Mouse (Mus musculus): Measurements from ENCODE around the gene Dscam. TPM values are rescaled to one million over a fixed set of nuclear protein-coding genes. Genes with fewer than 3 reads are reported as not detected.

The Dscam gene
- total and polyA plus RNA-seq, 2 experiments from 2014 or later = not detected

DNA sequence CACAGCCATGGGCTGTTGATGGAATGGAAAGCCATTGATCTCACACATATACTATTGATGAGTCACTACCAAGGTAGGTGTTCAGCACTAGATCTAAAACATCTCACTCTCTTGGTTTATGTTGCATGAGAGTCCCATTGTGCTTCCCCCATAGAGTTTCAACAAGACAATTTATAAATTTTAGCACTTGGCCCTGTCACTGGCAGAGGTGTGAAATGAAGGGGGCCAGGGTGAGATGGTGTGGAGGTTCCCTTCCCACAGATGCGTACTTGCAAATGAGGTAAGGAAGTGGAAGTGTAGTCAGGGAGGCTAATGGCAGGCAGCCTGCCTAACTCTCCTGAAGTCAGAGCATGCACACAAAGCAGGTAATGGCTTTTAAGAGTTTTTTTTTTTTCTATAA lies 262.7 kb downstream of the Dscam start:
- H3K27ac ChIP-seq (ENCODE audit: low read depth) = no peak overlapping the region
- no peak overlapping the region for H3K9ac ChIP-seq (replicated peaks; ENCODE audit: low read depth, low read length)
- no peak overlapping the region for H3K4me2 ChIP-seq (ENCODE audit: low read depth, low read length)
- DNase-seq (ENCODE audit: low spot score) (no peak), ATAC-seq (ENCODE audit: insufficient read depth, low read depth) (no peak)
- no peak for TF ChIP-seq CTCF (IDR thresholded peaks at IDR 0.05; ENCODE audit: low read depth)
- no peak for TF ChIP-seq EP300 (IDR thresholded peaks at IDR 0.05; ENCODE audit: low read depth)
- H3K9me3 ChIP-seq (replicated peaks; ENCODE audit: control insufficient read depth, low read length) = no peaks in the 10 kb centered on the region
- H3K27me3 ChIP-seq (ENCODE audit: control insufficient read depth, insufficient read depth, low read length) = no peaks in the 10 kb centered on the region
- no peak overlapping the region for H3K4me3 ChIP-seq (ENCODE audit: low read depth, low read length)
- WGBS = 78% methylated on average over 1 of the region's 1 CpGs
- no peaks in the 10 kb centered on the region for H3K4me1 ChIP-seq (ENCODE audit: control insufficient read depth, insufficient read depth)
- H3K36me3 ChIP-seq (replicated peaks; ENCODE audit: control insufficient read depth, insufficient read depth, low read length) = no peaks in the 10 kb centered on the region

DNA sequence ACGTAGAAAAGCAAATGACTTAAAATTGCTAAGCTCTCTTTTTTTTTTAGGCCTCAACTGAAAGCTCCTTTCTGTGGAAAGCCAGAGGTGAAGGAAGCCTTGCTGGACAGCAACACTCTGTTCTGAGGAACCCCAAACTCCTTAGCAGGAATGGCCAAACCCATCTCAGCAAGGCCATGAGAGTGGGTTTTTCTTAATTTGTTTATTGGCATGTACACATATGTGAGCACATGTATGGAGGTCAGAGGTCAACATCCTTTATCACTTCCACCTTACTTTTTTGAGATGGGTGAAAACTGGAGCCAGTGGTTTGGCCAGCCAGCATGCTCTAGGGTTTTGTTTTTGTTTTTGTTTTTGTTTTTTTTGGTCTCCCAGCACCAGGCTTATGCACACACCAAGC lies 263.5 kb downstream of the Dscam start:
- H3K36me3 ChIP-seq (replicated peaks; ENCODE audit: control insufficient read depth, insufficient read depth, low read length) = no peaks in the 10 kb centered on the region
- 65% methylated on average over 1 of the region's 1 CpGs for WGBS
- H3K9ac ChIP-seq (replicated peaks; ENCODE audit: low read depth, low read length) = no peak overlapping the region
- no peak overlapping the region for H3K27ac ChIP-seq (ENCODE audit: low read depth)
- no peak for TF ChIP-seq CTCF (IDR thresholded peaks at IDR 0.05; ENCODE audit: low read depth)
- TF ChIP-seq EP300 (IDR thresholded peaks at IDR 0.05; ENCODE audit: low read depth) = no peak
- no peak overlapping the region for H3K4me2 ChIP-seq (ENCODE audit: low read depth, low read length)
- no peaks in the 10 kb centered on the region for H3K27me3 ChIP-seq (ENCODE audit: control insufficient read depth, insufficient read depth, low read length)
- ATAC-seq (ENCODE audit: insufficient read depth, low read depth) (no peak), DNase-seq (ENCODE audit: low spot score) (no peak)
- H3K4me1 ChIP-seq (ENCODE audit: control insufficient read depth, insufficient read depth) = no peaks in the 10 kb centered on the region
- H3K4me3 ChIP-seq (ENCODE audit: low read depth, low read length) = no peak overlapping the region
- H3K9me3 ChIP-seq (replicated peaks; ENCODE audit: control insufficient read depth, low read length) = no peaks in the 10 kb centered on the region

DNA sequence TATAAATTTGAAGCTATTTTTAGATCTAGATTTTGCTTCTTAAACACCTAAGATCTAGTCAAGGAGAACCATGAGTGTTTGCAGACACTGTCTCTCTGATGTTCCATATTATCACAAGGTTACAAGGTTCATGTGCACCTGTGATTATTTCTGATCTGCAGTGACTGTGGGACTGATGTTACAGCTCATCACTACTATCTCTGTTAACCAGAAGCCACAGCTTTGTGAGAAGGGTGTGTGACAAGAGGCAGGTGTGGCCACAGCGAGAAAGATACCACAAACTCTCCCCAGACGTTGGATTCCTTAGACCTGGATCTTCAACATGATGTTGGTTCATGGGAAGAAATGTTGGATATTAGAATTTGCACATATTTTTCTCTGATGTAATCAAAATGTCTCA lies 263.9 kb downstream of the Dscam start:
- Histone ChIP-seq H3K4me2 (ENCODE audit: low read depth, low read length) (no peak overlapping the region), H3K27me3 (ENCODE audit: control insufficient read depth, insufficient read depth, low read length) (no peaks in the 10 kb centered on the region), H3K9me3 (replicated peaks; ENCODE audit: control insufficient read depth, low read length) (no peaks in the 10 kb centered on the region), H3K4me1 (ENCODE audit: control insufficient read depth, insufficient read depth) (no peaks in the 10 kb centered on the region), H3K9ac (replicated peaks; ENCODE audit: low read depth, low read length) (no peak overlapping the region), H3K36me3 (replicated peaks; ENCODE audit: control insufficient read depth, insufficient read depth, low read length) (no peaks in the 10 kb centered on the region), H3K27ac (ENCODE audit: low read depth) (no peak overlapping the region), H3K4me3 (ENCODE audit: low read depth, low read length) (no peak overlapping the region)
- no peak for DNase-seq (ENCODE audit: low spot score)
- TF ChIP-seq EP300 (IDR thresholded peaks at IDR 0.05; ENCODE audit: low read depth) = no peak
- TF ChIP-seq CTCF (IDR thresholded peaks at IDR 0.05; ENCODE audit: low read depth) = no peak
- 53% methylated on average over 2 of the region's 2 CpGs for WGBS
- no peak for ATAC-seq (ENCODE audit: insufficient read depth, low read depth)

DNA sequence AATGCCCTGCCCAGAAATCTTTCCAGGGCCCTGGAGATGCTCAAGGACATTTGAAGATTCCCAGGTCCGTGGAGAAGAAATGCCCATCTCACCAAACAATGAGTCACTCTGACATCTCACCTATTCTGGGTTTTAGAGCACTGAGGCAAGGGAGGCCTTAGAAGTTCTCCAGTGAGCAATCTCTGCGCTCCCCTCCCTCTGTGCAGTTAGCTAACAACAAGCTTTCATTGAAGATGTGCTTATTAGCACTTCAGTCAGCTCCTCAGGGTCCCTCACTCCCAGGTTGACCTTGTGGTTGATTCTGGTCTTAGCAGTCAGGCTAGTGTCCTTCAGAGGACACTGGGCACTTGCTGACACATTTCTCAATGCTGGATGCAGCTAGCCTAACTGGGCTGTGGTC lies 265.8 kb downstream of the Dscam start:
- H3K9ac ChIP-seq (replicated peaks; ENCODE audit: low read depth, low read length) = no peak overlapping the region
- no peak overlapping the region for H3K4me2 ChIP-seq (ENCODE audit: low read depth, low read length)
- no peak for TF ChIP-seq EP300 (IDR thresholded peaks at IDR 0.05; ENCODE audit: low read depth)
- no peak for TF ChIP-seq CTCF (IDR thresholded peaks at IDR 0.05; ENCODE audit: low read depth)

GRCm38 (mm10) chr16:96904359-96904758 lies 266.2 kb downstream of the Dscam start:
- no peak overlapping the region for H3K27ac ChIP-seq (ENCODE audit: low read depth)
- whole genome bisulfite sequencing = 13% methylated on average over 2 of the region's 2 CpGs

More for the DNA sequence above, 265.8 kb downstream of the Dscam start:
- H3K27ac ChIP-seq (ENCODE audit: low read depth) = no peak overlapping the region
- 67% methylated on average over 2 of the region's 2 CpGs for WGBS
- no peaks in the 10 kb centered on the region for H3K4me1 ChIP-seq (ENCODE audit: control insufficient read depth, insufficient read depth)
- no peaks in the 10 kb centered on the region for H3K36me3 ChIP-seq (replicated peaks; ENCODE audit: control insufficient read depth, insufficient read depth, low read length)
- DNase-seq (ENCODE audit: low spot score) = no peak
- H3K9me3 ChIP-seq (replicated peaks; ENCODE audit: control insufficient read depth, low read length) = no peaks in the 10 kb centered on the region
- no peak for ATAC-seq (ENCODE audit: insufficient read depth, low read depth)
- no peak overlapping the region for H3K4me3 ChIP-seq (ENCODE audit: low read depth, low read length)
- H3K27me3 ChIP-seq (ENCODE audit: control insufficient read depth, insufficient read depth, low read length) = no peaks in the 10 kb centered on the region

DNA sequence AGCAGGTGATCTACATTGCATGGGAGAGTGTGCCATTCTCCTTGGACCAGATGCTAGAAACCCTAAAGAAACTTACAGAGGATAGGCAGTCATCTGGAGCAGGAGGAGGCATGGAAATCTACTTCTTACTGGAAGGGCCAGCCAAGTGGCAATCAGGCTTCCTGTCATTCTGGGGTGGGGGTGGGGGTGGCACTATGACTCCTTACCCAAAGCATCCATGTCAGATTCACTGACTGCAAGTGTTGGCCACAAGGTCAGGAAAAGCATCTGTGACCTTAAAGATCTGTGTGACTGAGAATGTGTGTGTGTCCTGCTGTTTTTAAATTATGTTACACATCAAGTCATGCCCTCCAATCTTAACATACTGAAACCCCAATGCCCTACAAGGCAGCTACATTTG lies 268.0 kb downstream of the Dscam start:
- H3K27ac ChIP-seq (ENCODE audit: low read depth) = no peak overlapping the region
- H3K36me3 ChIP-seq (replicated peaks; ENCODE audit: control insufficient read depth, insufficient read depth, low read length) = no peaks in the 10 kb centered on the region
- TF ChIP-seq EP300 (IDR thresholded peaks at IDR 0.05; ENCODE audit: low read depth) (no peak), CTCF (IDR thresholded peaks at IDR 0.05; ENCODE audit: low read depth) (no peak)
- H3K9ac ChIP-seq (replicated peaks; ENCODE audit: low read depth, low read length) = no peak overlapping the region
- H3K27me3 ChIP-seq (ENCODE audit: control insufficient read depth, insufficient read depth, low read length) = no peaks in the 10 kb centered on the region
- no peaks in the 10 kb centered on the region for H3K9me3 ChIP-seq (replicated peaks; ENCODE audit: control insufficient read depth, low read length)
- no peak for DNase-seq (ENCODE audit: low spot score)
- ATAC-seq (ENCODE audit: insufficient read depth, low read depth) = no peak
- H3K4me3 ChIP-seq (ENCODE audit: low read depth, low read length) = no peak overlapping the region
- H3K4me1 ChIP-seq (ENCODE audit: control insufficient read depth, insufficient read depth) = no peaks in the 10 kb centered on the region
- H3K4me2 ChIP-seq (ENCODE audit: low read depth, low read length) = no peak overlapping the region

More at GRCm38 (mm10) chr16:96904359-96904758, 266.2 kb downstream of the Dscam start:
- Histone ChIP-seq H3K9ac (replicated peaks; ENCODE audit: low read depth, low read length) (no peak overlapping the region), H3K9me3 (replicated peaks; ENCODE audit: control insufficient read depth, low read length) (no peaks in the 10 kb centered on the region), H3K27me3 (ENCODE audit: control insufficient read depth, insufficient read depth, low read length) (no peaks in the 10 kb centered on the region), H3K36me3 (replicated peaks; ENCODE audit: control insufficient read depth, insufficient read depth, low read length) (no peaks in the 10 kb centered on the region), H3K4me3 (ENCODE audit: low read depth, low read length) (no peak overlapping the region), H3K4me1 (ENCODE audit: control insufficient read depth, insufficient read depth) (no peaks in the 10 kb centered on the region), H3K4me2 (ENCODE audit: low read depth, low read length) (no peak overlapping the region)
- TF ChIP-seq EP300 (IDR thresholded peaks at IDR 0.05; ENCODE audit: low read depth) (no peak), CTCF (IDR thresholded peaks at IDR 0.05; ENCODE audit: low read depth) (no peak)
- DNase-seq (ENCODE audit: low spot score) (no peak), ATAC-seq (ENCODE audit: insufficient read depth, low read depth) (no peak)

Measured in heart, postnatal 0 days (tissue).